Mouse (Mus musculus): ENCODE measurements at regions not wholly inside any gene's neighbourhood (a gene's known extent, or its start where the extent isn't known, plus 50 kb on each side); places are given as distances from the start of the nearest gene placed in this dataset.

GRCm38 (mm10) chr4:89510593-89510992, 168.6 kb upstream of the Dmrta1 start:
- DNase-seq (ENCODE audit: low spot score) (no peak), ATAC-seq (ENCODE audit: insufficient read depth, low read depth) (no peak)
- TF ChIP-seq EP300 (IDR thresholded peaks at IDR 0.05; ENCODE audit: low read depth) (no peak), CTCF (IDR thresholded peaks at IDR 0.05; ENCODE audit: low read depth) (no peak)
- Histone ChIP-seq H3K36me3 (replicated peaks; ENCODE audit: control insufficient read depth, insufficient read depth, low read length) (no peaks in the 10 kb centered on the region), H3K9me3 (replicated peaks; ENCODE audit: control insufficient read depth, low read length) (no peaks in the 10 kb centered on the region), H3K9ac (replicated peaks; ENCODE audit: low read depth, low read length) (no peak overlapping the region), H3K27ac (ENCODE audit: low read depth) (no peak overlapping the region), H3K27me3 (ENCODE audit: control insufficient read depth, insufficient read depth, low read length) (no peaks in the 10 kb centered on the region), H3K4me2 (ENCODE audit: low read depth, low read length) (no peak overlapping the region), H3K4me3 (ENCODE audit: low read depth, low read length) (no peak overlapping the region), H3K4me1 (ENCODE audit: control insufficient read depth, insufficient read depth) (no peaks in the 10 kb centered on the region)
- WGBS: 82% methylated on average over 5 of the region's 5 CpGs

GRCm38 (mm10) chr4:89509655-89510391, 169.4 kb upstream of the Dmrta1 start:
- TF ChIP-seq CTCF (IDR thresholded peaks at IDR 0.05; ENCODE audit: low read depth): no peak
- no peak for TF ChIP-seq EP300 (IDR thresholded peaks at IDR 0.05; ENCODE audit: low read depth)
- Histone ChIP-seq H3K27ac (ENCODE audit: low read depth) (no peak overlapping the region), H3K9ac (replicated peaks; ENCODE audit: low read depth, low read length) (no peak overlapping the region), H3K4me1 (ENCODE audit: control insufficient read depth, insufficient read depth) (no peaks in the 10 kb centered on the region), H3K36me3 (replicated peaks; ENCODE audit: control insufficient read depth, insufficient read depth, low read length) (no peaks in the 10 kb centered on the region), H3K4me3 (ENCODE audit: low read depth, low read length) (no peak overlapping the region), H3K27me3 (ENCODE audit: control insufficient read depth, insufficient read depth, low read length) (no peaks in the 10 kb centered on the region), H3K9me3 (replicated peaks; ENCODE audit: control insufficient read depth, low read length) (no peaks in the 10 kb centered on the region), H3K4me2 (ENCODE audit: low read depth, low read length) (no peak overlapping the region)
- no peak for DNase-seq (ENCODE audit: low spot score)
- ATAC-seq (ENCODE audit: insufficient read depth, low read depth): no peak
- WGBS: 65% methylated on average over 13 of the region's 13 CpGs

- DNase-seq (ENCODE audit: low spot score) (no peak), ATAC-seq (ENCODE audit: insufficient read depth, low read depth) (no peak)
- H3K4me3 ChIP-seq (ENCODE audit: low read depth, low read length): no peak overlapping the region
- H3K9ac ChIP-seq (replicated peaks; ENCODE audit: low read depth, low read length): no peak overlapping the region
- H3K9me3 ChIP-seq (replicated peaks; ENCODE audit: control insufficient read depth, low read length): no peaks in the 10 kb centered on the region
- H3K36me3 ChIP-seq (replicated peaks; ENCODE audit: control insufficient read depth, insufficient read depth, low read length): no peaks in the 10 kb centered on the region
- H3K27me3 ChIP-seq (ENCODE audit: control insufficient read depth, insufficient read depth, low read length): no peaks in the 10 kb centered on the region
- WGBS: 36% methylated on average over 6 of the region's 6 CpGs
- no peak overlapping the region for H3K4me2 ChIP-seq (ENCODE audit: low read depth, low read length)
- no peaks in the 10 kb centered on the region for H3K4me1 ChIP-seq (ENCODE audit: control insufficient read depth, insufficient read depth)
- TF ChIP-seq EP300 (IDR thresholded peaks at IDR 0.05; ENCODE audit: low read depth) (no peak), CTCF (IDR thresholded peaks at IDR 0.05; ENCODE audit: low read depth) (no peak)
- H3K27ac ChIP-seq (ENCODE audit: low read depth): no peak overlapping the region
These were observed 171.0 kb upstream of the Dmrta1 start for GRCm38 (mm10) chr4:89508103-89508763.

GRCm38 (mm10) chr4:89505368-89505819, 173.8 kb upstream of the Dmrta1 start:
- Histone ChIP-seq H3K9me3 (replicated peaks; ENCODE audit: control insufficient read depth, low read length) (no peaks in the 10 kb centered on the region), H3K27me3 (ENCODE audit: control insufficient read depth, insufficient read depth, low read length) (no peaks in the 10 kb centered on the region), H3K36me3 (replicated peaks; ENCODE audit: control insufficient read depth, insufficient read depth, low read length) (no peaks in the 10 kb centered on the region), H3K4me2 (ENCODE audit: low read depth, low read length) (no peak overlapping the region), H3K27ac (ENCODE audit: low read depth) (no peak overlapping the region), H3K4me3 (ENCODE audit: low read depth, low read length) (no peak overlapping the region), H3K9ac (replicated peaks; ENCODE audit: low read depth, low read length) (no peak overlapping the region), H3K4me1 (ENCODE audit: control insufficient read depth, insufficient read depth) (no peaks in the 10 kb centered on the region)
- TF ChIP-seq CTCF (IDR thresholded peaks at IDR 0.05; ENCODE audit: low read depth): no peak
- 43% methylated on average over 6 of the region's 6 CpGs for WGBS
- DNase-seq (ENCODE audit: low spot score): no peak
- ATAC-seq (ENCODE audit: insufficient read depth, low read depth): no peak

GRCm38 (mm10) chr4:89500232-89500631, 179.0 kb upstream of the Dmrta1 start:
- no peak for DNase-seq (ENCODE audit: low spot score)
- WGBS: 42% methylated on average over 4 of the region's 4 CpGs
- ATAC-seq (ENCODE audit: insufficient read depth, low read depth): no peak

More at GRCm38 (mm10) chr4:89500232-89500631, 179.0 kb upstream of the Dmrta1 start:
- H3K9me3 ChIP-seq (replicated peaks; ENCODE audit: control insufficient read depth, low read length): no peaks in the 10 kb centered on the region
- no peak overlapping the region for H3K4me2 ChIP-seq (ENCODE audit: low read depth, low read length)
- H3K27me3 ChIP-seq (ENCODE audit: control insufficient read depth, insufficient read depth, low read length): no peaks in the 10 kb centered on the region
- no peak overlapping the region for H3K9ac ChIP-seq (replicated peaks; ENCODE audit: low read depth, low read length)
- no peaks in the 10 kb centered on the region for H3K36me3 ChIP-seq (replicated peaks; ENCODE audit: control insufficient read depth, insufficient read depth, low read length)
- H3K4me1 ChIP-seq (ENCODE audit: control insufficient read depth, insufficient read depth): no peaks in the 10 kb centered on the region
- TF ChIP-seq CTCF (IDR thresholded peaks at IDR 0.05; ENCODE audit: low read depth): no peak
- no peak for TF ChIP-seq EP300 (IDR thresholded peaks at IDR 0.05; ENCODE audit: low read depth)
- no peak overlapping the region for H3K4me3 ChIP-seq (ENCODE audit: low read depth, low read length)
- H3K27ac ChIP-seq (ENCODE audit: low read depth): no peak overlapping the region
